Mouse (Mus musculus) limb, embryonic 12.5 days (tissue): ENCODE measurements at regions not wholly inside any gene's neighbourhood (a gene's known extent, or its start where the extent isn't known, plus 50 kb on each side); places are given as distances from the start of the nearest gene placed in this dataset.
"Not testable (repeated sequence)": the region's sequence is repeated elsewhere in the genome, so short reads cannot be mapped to it uniquely, and the experiment has no call there.

Experiments
- ATAC-seq: fragments of 200-750 bp; cut with Nextera tagmentation; 2 replicates; pipeline ENCODE4 v1.8.0; 2017; ENCODE audit warnings: low read depth, moderate TSS enrichment; ENCODE audit not compliant: insufficient number of reproducible peaks, insufficient read depth, low FRiP score, low TSS enrichment
- H3K27ac ChIP-seq: fragments of 300-500 bp; sonication (generic); 2 replicates; pipeline ENCODE4 v1.5.1; 2016; ENCODE audit warnings: mild to moderate bottlenecking, moderate library complexity
- H3K27me3 ChIP-seq: fragments of 300-500 bp; sonication (generic); 2 replicates; pipeline ENCODE4 v1.6.1; 2016; ENCODE audit warnings: mild to moderate bottlenecking, moderate library complexity
- H3K36me3 ChIP-seq: fragments of 300-500 bp; sonication (generic); 2 replicates; pipeline ENCODE4 v1.6.1; 2016; ENCODE audit warnings: mild to moderate bottlenecking, moderate library complexity
- H3K4me1 ChIP-seq: fragments of 300-500 bp; sonication (generic); replicated peaks from 2 replicates; pipeline ENCODE4 v1.6.1; 2016
- H3K4me2 ChIP-seq: fragments of 300-500 bp; sonication (generic); 2 replicates; pipeline ENCODE4 v1.6.1; 2016; ENCODE audit warnings: mild to moderate bottlenecking, moderate library complexity
- H3K4me3 ChIP-seq: fragments of 300-500 bp; sonication (generic); replicated peaks from 2 replicates; pipeline ENCODE4 v1.5.1; 2016; ENCODE audit warnings: mild to moderate bottlenecking
- H3K9ac ChIP-seq: fragments of 300-500 bp; sonication (generic); replicated peaks from 2 replicates; pipeline ENCODE4 v1.6.1; 2016; ENCODE audit warnings: mild to moderate bottlenecking, moderate library complexity
- H3K9me3 ChIP-seq: fragments of 300-500 bp; sonication (generic); 2 replicates; pipeline ENCODE4 v1.6.1; 2016; ENCODE audit warnings: mild to moderate bottlenecking, moderate library complexity
- WGBS: fragments of 180-500 bp; shearing (Covaris S2); methylation state at CpG from one replicate; pipeline ENCODE4 v1.1.7; 2016; 5-methylcytosine and 5-hydroxymethylcytosine counted together

- ATAC-seq = no peak
- no peaks in the 10 kb centered on the region for H3K36me3 ChIP-seq
- no peak overlapping the region for H3K4me2 ChIP-seq
- H3K4me3 ChIP-seq = no peak overlapping the region
- no peaks in the 10 kb centered on the region for H3K4me1 ChIP-seq
- 70% methylated on average over 1 of the region's 1 CpGs for WGBS
- H3K9ac ChIP-seq = no peak overlapping the region
- H3K27ac ChIP-seq = no peak overlapping the region
- H3K9me3 ChIP-seq = no peaks in the 10 kb centered on the region
- H3K27me3 ChIP-seq = no peaks in the 10 kb centered on the region
Measured at GRCm38 (mm10) chr4:4629251-4629650, 163.9 kb downstream of the Impad1 start.

- Histone ChIP-seq H3K4me1 (no peaks in the 10 kb centered on the region), H3K9me3 (no peaks in the 10 kb centered on the region), H3K36me3 (no peaks in the 10 kb centered on the region), H3K27me3 (no peaks in the 10 kb centered on the region), H3K4me2 (no peak overlapping the region), H3K9ac (no peak overlapping the region), H3K27ac (no peak overlapping the region), H3K4me3 (no peak overlapping the region)
- no peak for ATAC-seq
- WGBS = 66% methylated on average over 3 of the region's 3 CpGs
Measured at GRCm38 (mm10) chr4:4623840-4624239, 169.3 kb downstream of the Impad1 start.

GRCm38 (mm10) chr4:4620135-4620534, 173.0 kb downstream of the Impad1 start:
- H3K27me3 ChIP-seq, H3K4me3 ChIP-seq, ATAC-seq, H3K4me1 ChIP-seq, H3K9me3 ChIP-seq, H3K36me3 ChIP-seq, H3K4me2 ChIP-seq, H3K27ac ChIP-seq, H3K9ac ChIP-seq: not testable (repeated sequence)
- 77% methylated on average over 1 of the region's 1 CpGs for WGBS

GRCm38 (mm10) chr4:4614577-4614976, 178.6 kb downstream of the Impad1 start:
- Histone ChIP-seq H3K4me1 (no peaks in the 10 kb centered on the region), H3K27me3 (no peaks in the 10 kb centered on the region), H3K4me2 (no peak overlapping the region), H3K36me3 (no peaks in the 10 kb centered on the region), H3K4me3 (no peak overlapping the region), H3K9me3 (no peaks in the 10 kb centered on the region), H3K27ac (no peak overlapping the region), H3K9ac (no peak overlapping the region)
- no peak for ATAC-seq
